Mouse (Mus musculus) embryonic fibroblast, embryonic 13.5 days (primary cell): ENCODE data around the gene Mapk1ip1. TPM values are rescaled to one million over a fixed set of nuclear protein-coding genes. Genes with fewer than 3 reads are reported as not detected.

Experiments used
- H3K27ac ChIP-seq: 2 replicates; pipeline ENCODE4 v1.5.1; 2012; ENCODE audit warnings: low read length, control low read depth, inconsistent platforms; ENCODE audit not compliant: insufficient read depth
- H3K4me1 ChIP-seq: 2 replicates; pipeline ENCODE4 v1.6.1; 2011; ENCODE audit warnings: low read length; ENCODE audit not compliant: control insufficient read depth, insufficient read depth
- H3K4me3 ChIP-seq: 2 replicates; pipeline ENCODE4 v1.5.1; 2011; ENCODE audit warnings: mild to moderate bottlenecking, control low read depth, low read length; ENCODE audit not compliant: insufficient read depth
- CTCF ChIP-seq: IDR thresholded peaks from 2 replicates; pipeline ENCODE4 v1.5.1; 2011; ENCODE audit warnings: mild to moderate bottlenecking, control low read depth, low read length, moderate library complexity, borderline replicate concordance; ENCODE audit not compliant: insufficient read depth
- POLR2A ChIP-seq: IDR thresholded peaks from 2 replicates; pipeline ENCODE4 v1.6.1; 2011; ENCODE audit warnings: low read depth, mild to moderate bottlenecking, control low read depth, low read length, moderate library complexity
- polyA plus RNA-seq: library from polyadenylated mRNA; stranded (reverse); fragments of >200 nt; gene quantifications from 2 replicates; pipeline ENCODE4 v1.2.4, GENCODE M21; 2011; ENCODE audit warnings: low read depth; ENCODE audit not compliant: missing spikeins, insufficient read length

Gene Mapk1ip1
- polyA plus RNA-seq, 1 experiment, result 12.4 TPM

DNA sequence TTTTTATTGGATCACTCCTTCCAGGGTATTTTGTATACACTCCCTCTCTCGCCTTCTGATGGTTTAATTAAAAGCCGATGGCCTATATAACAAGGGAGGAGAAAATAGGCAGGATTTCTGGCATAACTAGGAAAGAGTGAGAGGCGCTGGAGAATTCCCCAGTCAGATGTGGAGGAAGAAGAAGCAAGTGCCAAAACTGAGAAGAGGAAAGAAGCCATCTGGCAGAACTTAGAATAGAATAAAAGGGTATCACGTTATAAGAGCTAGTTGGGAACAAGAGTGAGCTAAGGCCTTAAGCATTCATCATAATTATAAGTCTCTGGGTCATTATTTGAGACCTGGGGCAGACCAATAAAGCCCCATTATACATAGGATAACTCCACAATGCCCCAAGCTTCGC is 58.0 kb downstream of the Mapk1ip1 start:
- no peak overlapping the region for H3K27ac ChIP-seq
- TF ChIP-seq POLR2A (no peak), CTCF (no peak)
- no peaks in the 10 kb centered on the region for H3K4me1 ChIP-seq
- no peak overlapping the region for H3K4me3 ChIP-seq

Other genes starting within 250 kb of the Mapk1ip1 start
- 49.2 and 69.8 TPM in 2 replicates for gene Ppp2r2d, start 194 bp downstream of the Mapk1ip1 start, polyA plus RNA-seq
- 55.0 and 60.7 TPM in 2 replicates for gene Bnip3, start 63.2 kb upstream of the Mapk1ip1 start, polyA plus RNA-seq
- gene Jakmip3, start 94.5 kb upstream of the Mapk1ip1 start, polyA plus RNA-seq, result 0.33 TPM in 1 of 2 replicates, not detected in the other
- 3.6 and 3.7 TPM in 2 replicates for gene Dpysl4, start 239.7 kb upstream of the Mapk1ip1 start, polyA plus RNA-seq